Mouse (Mus musculus) 3134 (cell line): ENCODE data around the gene Gm43518.
A peak's percentile ranks its signal among the peaks of the same experiment; 100 is the strongest.

Source experiments
- DNase-seq: peaks from one replicate; pipeline ENCODE4 v3.0.0-alpha.2; 2011; ENCODE audit warnings: low spot score; ENCODE audit not compliant: insufficient read length; ENCODE audit errors: extremely low read depth

Gene Gm43518

DNA sequence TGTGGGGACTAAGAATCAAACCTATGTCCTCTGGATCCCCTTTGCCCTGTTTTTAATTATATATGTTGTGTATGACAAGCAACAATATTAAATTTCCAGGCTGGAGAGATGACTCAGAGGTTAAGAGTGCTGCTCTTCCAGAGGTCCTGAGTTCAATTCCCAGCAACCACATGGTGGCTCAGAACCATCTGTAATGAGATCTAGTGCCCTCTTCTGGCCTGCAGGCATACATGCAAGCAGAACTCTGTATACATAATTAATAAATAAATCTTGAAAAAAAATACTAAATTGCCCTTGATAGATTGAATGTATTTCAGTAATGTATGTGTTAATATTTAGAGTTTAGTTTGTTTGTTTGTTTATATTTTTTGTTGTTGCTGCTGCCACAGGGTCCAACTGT, 5.7 kb downstream of the Gm43518 start:
- no peak for DNase-seq

DNA sequence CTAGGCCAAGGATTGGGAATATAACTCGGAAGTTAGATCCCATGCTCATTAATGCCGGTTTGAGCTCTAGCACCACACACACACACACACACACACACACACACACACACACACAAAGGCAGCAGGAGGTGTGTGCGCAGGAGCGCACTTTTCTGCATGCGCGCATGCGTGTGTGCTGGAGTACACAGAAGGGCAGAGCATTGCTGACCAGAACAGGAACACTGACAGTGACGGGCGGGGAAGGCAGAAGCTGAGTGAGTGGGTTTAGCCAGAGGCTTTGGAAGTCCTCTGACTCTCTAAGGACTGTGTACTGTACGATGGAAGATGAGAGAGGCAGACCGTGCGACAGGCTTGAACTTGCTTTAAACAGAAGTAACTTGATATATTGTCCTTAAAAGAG, 6.3 kb downstream of the Gm43518 start:
- no peak for DNase-seq

DNA sequence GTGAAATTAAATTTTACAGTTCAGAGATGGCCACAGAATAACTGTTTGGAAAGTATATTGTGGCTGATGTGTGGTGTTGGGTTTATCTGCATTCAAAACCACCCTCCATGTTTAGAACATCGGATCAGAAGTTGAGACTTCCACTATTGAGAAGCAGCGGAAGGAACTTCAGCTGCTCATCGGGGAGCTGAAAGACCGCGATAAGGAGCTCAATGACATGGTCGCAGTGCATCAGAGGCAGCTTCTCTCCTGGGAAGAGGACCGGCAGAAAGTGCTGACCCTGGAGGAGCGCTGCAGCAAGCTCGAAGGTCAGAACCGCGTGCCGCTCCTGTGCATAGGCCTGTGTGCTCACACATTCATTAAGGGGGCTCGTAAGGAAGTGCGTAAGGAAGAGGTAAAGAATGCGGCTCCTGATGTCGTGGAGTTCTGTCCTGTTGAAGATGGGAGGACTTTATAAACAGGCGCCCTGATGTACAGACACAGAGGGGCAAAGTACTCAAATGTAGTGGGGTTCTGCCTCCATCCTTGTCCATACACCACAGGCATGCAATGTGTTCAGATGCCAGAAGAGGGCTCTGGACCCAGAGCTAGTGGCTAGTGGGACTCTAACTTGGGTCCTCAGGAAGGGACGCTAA, 6.9 kb downstream of the Gm43518 start:
- DNase-seq = no peak

DNA sequence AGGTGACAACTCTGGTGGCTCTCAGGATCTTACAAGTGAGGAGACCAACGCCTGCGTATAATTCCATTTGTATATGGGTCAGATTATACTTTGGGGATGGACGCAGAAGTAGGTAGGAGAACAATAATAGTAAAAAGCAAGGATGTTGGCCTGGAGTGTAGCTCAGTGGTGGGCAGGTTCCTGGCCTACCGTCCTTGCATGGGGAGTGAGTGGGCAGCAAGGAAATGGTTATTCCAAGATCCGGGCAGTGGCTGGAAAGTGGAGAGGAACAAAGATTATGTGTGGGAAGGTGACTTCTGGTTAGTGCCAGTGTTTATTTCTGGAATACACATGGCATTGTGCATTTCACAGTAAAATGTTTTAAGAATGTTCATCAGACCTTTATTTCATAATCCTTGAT, 8.7 kb downstream of the Gm43518 start:
- DNase-seq = no peak

DNA sequence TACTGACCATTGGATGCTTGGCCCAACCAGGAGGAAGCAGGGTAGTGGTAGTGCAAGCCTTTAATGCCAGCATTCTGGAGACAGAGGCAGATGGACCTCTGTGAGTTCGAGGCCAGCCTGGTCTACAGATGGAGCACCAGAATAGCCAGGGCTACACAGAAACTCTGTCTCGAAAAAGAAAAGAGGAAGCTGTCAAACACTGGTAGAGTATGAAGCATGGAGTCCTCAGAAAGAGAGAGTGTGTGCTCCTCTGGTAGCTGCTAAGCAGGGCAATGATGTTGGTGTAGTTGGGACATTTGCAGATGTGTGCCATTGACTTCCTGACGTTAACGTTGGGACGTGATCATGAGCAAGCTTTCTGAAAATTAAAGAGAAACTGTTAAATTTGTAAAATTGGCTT, 11.3 kb downstream of the Gm43518 start:
- DNase-seq = no peak

DNA sequence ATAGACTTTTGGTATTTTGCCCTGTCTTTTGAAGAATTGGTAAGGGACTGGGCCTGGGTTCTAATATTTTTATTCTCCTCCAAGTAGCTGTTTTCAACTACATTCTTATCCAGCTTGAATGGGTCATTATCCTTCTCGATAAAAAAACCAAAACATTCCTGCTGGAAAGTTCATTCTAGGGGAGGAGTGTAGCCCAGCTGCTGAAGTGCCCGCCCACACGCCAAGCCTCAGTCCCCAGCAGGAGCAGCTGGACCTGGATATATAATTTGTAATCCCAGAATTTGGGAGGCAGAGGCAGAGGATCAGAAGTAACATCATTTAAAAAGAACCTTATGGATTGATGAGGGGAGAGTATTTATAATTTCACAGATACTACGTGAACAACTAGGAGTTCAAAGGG, 19.3 kb downstream of the Gm43518 start:
- no peak for DNase-seq

DNA sequence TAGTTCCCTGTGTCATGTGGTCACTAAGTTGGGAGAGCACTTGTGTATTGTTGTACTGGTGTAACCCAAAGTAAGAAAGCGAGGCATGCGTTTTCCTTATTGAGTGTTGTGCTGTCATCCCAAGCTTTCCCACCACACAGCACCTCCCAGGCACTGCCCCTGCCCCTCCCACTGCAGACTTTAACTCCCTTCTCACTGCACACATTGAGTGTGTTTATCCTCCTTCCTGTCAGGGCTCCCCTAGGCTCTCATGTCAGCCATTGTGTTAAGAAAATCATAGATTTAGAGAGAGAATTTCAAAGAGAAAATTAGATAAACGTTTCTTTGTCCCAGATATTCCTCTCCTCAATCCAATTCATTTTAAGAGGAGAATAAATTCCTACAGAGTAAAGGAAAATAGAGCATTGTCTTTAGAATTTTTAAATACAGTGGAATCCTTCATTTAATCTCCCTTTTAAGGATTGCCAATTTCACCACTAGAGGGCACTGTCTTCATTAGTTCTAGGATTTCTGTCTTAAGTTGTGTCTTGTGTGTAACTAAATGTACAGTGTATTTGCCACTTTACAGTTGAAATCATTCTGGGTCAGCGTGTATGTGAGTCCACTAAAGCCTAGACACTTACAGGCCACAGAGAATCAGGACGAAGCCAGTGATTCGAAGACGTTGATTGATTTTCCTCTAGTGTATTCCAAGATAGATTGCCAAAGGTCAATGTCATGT, 20.0 kb downstream of the Gm43518 start:
- DNase-seq = peak; percentile 38

DNA sequence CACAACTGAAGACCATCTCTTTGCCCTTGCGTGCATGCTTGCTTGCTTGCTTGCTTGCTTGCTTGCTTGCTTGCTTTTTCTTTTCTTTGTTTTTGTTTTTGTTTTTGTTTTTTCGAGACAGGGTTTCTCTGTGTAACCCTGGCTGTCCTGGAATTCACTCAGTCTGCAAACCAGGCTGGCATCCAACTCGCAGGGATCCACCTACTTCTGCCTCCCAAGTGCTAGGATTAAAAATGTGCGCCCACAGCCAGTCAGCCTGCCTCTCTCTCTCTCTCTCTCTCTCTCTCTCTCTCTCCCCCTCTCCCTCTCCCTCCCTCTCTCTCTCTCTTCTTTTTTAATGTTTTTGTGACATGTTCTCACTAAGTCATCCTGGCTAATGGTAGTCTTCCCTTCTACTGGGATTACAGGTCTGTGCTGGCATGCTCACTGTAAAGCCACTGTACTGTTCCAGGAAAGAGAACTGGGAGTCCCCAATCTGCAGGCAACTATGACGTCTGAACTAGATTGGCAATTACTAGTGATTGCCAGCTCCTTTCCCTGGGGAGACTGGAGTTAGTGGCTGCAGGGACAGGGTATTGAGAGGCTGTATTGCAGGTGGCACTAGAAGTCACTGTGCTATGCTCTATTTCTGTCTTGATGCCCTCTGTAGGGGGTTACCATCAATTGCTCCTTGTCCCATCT, 25.3 kb downstream of the Gm43518 start:
- DNase-seq = no peak

DNA sequence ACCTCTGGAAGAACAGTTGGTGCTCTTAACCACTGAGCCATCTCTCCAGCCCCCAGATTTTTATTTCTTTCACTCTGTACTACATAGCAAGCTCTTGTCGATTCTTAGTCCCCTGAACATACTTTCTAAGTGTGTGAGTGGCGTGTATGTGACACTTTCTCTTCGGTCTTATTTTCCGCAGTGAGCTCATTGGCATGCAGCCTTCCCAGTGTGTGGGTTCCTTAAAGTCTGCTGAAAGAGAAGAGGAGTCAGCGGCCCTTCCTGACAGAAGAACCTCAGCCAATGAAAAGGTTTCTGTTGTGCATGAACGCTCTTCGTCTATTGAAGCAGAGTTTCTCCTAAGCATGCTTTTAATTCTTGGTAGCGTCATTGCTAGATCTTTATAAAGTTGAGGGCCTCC, 30.0 kb downstream of the Gm43518 start:
- DNase-seq = no peak

DNA sequence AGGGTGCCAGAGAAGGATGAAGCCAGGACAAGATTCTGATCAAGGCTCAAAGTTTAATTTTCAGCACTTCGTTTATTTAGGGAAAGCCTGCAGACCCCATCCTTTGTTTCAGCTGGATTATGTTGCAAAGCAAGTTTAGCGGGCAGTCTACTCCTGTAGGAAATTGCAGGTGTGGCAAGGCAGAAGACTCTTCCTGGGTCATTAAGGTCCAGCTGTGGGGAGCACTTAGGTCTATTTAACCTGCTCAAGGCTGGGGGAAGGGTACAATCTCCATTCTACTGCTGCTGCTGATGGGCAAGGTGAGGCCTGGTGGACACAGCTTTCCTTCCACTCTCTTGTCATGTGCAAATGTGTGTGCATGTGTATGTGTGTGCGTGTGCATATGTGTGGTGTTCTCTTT, 31.8 kb downstream of the Gm43518 start:
- no peak for DNase-seq

DNA sequence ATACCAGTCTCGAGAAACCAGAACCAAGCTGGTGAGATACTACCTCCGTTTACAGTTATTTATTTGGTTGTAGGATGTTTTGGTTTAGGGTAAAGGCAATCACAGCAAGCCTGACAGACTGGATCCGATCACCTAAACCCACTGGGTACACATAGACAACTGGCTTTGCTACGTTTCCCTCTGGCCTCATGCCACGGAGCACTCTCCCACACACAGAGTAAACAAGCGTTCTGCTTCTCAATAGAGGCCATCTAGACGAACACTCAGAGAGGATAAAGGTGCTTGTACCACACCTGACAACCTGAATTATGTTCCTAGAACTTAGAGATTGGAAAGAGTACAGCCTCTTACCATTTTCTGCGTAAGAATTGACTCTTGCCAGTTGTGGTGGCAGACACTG, 32.9 kb downstream of the Gm43518 start:
- DNase-seq = no peak

DNA sequence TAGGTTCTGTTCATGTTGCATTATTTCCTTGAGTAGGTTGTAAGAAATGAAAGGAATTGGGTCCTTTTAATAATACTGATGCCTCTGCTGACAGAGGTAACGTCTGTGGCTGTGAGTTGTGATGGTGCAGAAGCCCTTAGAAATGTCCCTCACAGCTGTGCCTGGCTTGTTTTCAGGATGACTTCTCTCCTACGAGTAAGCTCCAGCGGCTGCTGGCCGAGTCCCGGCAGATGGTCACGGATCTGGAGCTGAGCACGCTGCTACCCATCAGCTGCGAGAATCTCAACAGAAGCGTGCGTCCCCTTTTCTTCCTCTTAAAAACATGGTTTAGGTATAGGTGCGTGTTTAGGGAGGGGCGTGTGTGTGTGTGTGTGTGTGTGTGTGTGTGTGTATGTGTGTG, 33.8 kb downstream of the Gm43518 start:
- no peak for DNase-seq

DNA sequence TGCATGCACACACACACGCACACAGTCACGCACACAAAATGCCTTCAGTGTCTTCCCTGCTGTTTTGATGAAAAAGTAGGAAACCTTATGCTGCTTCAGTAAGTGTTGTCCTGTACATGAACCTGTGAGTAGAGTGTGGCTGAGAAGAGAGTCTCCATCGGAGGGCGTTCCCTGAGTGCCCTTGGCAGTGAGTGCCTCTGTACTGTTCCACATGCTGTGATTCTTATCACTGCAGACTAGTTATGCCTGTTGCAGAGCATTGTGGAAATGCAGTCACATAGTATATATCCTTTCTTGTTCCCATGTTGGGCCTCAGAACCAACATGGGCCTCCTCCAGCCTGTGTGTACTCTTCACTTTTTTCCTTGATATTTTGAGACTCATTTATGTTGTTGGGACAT, 37.0 kb downstream of the Gm43518 start:
- DNase-seq = no peak

DNA sequence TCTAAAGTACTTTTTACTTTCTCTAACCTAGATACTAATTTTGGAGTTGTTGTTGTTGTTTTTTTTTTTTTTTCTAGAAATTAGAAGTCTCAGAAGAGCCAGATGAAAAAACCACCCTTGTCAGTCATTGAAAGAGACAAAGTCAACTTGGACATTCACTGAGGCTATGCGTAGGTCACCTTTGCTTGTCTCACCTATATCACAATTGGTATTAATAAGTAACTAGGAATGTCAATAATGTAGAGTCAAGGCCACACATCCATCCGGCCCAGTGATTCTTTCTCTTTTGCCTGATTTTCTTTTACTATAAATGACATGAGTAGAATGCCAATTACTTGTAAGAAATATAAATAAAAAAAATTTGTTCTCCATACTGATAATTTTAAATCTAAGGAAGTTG, 39.5 kb downstream of the Gm43518 start:
- no peak for DNase-seq

DNA sequence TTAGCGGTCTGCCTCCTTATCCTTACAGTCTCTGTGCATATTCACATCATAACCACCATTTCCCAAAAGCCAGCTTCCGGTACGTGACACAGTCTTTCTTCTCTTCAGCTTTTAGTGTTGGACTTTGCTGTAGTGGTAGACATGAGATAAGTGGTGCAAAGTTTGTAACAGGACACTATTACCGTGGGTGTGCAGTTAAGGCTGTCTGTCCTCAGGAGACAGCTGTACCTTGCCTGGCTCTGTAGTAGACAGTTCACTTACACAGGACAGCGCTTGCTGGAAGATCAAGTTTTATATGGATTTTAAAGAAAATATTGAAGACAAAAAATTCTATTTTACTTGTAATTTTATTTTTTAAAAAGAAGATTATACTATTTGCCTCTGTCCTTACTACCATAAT, 41.2 kb downstream of the Gm43518 start:
- DNase-seq = no peak

DNA sequence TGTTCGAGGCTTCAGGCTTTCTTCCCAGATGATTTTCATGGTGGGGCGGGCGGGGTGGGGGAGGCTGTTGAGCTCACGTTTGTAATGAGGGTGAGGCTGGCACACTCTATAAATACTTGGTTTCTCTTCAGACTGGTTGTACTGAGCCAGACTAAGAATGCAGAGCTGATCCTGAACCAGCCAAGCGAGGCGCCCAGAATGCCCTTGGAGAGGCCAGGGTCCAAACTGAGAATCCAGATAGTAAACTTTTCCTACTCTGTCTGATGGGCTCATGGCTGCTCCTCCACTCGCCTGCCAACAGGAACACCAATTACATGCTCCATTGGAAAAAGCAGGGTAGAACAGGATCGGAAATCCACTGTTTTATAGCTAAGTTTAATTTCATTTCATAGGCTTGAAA, 42.0 kb downstream of the Gm43518 start:
- no peak for DNase-seq

DNA sequence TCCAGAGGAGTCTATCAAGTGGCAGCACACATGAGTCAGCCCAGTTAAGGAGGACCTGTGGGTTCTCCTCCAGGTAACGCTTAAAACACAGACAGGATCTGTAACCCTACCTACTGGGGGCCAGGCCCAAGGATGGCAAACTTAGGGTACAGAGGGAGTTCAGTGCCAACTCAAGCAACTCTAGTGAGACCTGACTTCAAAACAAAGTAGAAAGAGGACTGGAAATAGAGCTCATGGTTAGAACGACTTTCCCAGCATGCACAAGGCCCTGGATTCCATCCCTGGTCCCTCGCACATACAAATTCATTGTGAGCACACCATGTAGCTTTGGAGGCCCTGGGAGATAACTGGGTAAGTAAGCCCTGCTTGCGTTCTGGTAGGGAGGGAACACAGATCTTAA, 43.4 kb downstream of the Gm43518 start:
- DNase-seq = no peak

DNA sequence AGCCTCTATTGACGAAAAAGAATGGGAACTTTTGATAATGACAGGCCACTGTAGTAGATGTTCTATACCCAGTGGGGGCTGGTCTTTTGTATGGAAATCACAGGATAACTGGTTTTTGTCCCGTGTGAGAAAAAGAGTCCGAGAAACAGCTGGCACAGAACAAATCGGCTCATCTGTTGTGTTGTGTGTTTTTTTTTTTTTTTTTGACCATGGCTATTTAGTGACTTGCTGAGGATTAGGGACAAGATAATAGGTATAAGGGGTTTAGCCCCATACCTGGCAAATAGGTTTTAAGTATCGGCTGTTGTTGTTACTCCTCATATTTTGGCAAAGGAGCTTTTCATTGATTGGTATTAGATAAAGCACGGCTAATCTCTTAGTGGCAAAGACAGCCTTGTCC, 45.2 kb downstream of the Gm43518 start:
- DNase-seq = no peak

DNA sequence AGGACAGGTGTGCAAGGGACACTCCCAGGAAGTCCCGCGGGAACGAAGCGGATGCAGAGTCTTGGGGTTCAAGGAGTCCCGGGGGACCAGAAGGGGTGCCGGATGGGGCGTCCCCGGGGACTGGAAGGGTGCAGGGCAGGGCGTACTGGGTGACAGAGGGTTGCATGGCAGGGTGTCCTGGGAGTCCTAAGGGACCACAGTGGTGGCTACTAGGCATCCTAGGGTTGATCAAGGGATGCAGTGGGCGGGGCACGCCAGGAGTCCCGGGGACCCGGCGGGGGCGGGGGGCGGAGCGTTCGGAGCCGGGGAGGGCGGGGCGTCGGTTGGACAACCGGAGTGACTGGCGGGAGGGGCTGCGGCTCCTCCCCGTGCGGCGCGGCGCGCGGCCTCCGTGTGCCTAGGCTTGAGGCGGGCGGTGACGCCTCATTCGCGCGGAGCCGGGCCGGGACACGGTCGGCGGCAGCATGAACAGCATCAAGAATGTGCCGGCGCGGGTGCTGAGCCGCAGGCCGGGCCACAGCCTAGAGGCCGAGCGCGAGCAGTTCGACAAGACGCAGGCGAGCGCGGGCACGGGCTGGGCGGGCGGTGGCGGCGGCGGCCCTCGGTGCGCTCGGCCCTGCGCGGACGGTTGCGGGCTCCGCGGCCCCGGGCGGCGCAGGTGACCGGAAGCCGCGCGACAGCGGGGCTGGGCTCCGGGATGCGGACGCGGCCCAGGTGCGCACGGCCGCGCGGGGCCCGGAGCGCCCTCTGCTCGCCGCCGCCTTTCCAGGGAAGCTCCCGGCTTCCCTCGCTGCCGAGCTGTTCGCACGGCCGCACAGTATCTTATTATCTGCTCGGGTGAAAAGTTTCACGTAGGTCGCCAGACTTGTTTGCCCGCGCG, 46.3 kb downstream of the Gm43518 start, which contains the start of gene Hip1r:
TSS of gene Hip1r (plus strand) at position 330 of the 880 bp plus-strand sequence.
- peak; percentile 82 for DNase-seq

DNA sequence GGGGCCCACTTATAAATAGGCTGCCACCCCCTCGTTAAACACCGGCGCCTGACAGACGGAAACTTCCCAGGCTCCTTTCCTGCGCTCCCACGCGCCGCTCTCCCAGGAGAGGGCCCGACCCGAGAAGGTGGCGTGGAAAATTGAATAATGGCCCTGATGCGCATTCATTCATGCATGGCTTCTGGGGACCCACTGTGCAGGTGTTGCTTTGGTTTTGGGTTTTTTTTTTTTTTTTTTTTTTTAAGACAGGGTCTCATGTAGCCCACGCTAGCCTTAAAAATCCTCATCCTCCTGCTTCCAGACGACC, 46.9 kb downstream of the Gm43518 start:
- peak; percentile 42 for DNase-seq

DNA sequence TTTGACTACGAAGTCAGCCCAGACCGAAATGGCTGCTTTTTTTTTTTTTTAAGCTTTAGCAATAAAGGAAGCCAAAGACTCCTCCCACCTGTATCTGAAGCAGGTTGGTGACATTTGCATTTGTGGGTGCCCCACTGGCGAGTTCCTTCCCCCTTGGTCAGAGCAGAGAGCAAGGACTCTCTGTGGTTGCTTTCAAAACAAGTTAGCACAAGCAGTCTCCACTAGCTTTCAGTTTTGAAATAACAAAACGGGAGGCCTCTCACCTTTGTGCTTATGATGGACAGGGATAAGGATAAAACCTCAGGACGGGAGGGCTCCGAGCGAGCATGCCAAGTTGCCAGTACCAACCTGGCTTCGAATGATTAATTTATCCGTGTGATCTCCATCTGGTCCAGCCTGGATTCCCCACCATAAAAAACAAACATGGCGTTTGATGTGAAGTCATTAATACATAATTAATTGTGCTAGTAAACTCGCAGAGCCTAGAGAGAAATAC, 47.4 kb downstream of the Gm43518 start:
- DNase-seq = no peak
